Mouse (Mus musculus): ENCODE data around the gene Crtc1.

The Crtc1 gene

DNA sequence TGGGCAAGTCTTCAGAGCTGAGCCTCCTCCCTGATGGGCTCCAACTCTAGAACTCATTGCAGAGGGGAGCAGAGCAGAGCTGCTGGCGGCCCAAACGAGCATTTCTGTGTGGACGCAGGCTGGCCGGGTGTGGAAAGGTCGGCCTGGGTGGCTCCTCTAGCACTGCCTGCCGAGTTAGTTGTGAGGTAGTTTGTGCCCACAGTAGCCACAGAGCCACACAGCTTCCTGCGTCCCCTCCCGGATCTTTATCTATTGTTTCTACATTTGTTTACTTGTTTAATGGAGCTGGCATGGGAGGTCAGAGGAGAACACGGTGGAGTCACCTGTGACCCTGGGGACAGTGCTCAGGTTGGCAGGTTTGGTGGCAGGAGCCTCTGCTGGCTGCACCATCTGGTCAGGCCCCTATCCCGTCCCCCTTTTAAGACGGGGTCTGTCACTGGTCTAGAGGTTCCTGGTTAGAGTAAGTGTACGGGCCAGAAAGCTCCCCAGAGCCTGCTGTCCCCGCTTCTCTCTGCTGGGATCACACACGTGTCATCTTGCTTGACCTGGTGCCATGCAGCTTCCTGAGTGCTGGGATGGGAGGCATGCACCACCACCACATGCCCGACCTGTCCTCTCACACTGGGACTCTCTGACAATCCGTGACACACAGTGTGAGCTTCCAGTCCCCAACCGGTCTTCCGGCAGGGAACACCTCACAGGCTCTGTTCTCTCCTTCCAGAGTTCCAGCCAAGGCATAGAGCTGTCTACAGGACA lies 17.9 kb downstream of the Crtc1 start:
- no peak for DNase-seq (ENCODE audit: low read depth, low spot score)

DNA sequence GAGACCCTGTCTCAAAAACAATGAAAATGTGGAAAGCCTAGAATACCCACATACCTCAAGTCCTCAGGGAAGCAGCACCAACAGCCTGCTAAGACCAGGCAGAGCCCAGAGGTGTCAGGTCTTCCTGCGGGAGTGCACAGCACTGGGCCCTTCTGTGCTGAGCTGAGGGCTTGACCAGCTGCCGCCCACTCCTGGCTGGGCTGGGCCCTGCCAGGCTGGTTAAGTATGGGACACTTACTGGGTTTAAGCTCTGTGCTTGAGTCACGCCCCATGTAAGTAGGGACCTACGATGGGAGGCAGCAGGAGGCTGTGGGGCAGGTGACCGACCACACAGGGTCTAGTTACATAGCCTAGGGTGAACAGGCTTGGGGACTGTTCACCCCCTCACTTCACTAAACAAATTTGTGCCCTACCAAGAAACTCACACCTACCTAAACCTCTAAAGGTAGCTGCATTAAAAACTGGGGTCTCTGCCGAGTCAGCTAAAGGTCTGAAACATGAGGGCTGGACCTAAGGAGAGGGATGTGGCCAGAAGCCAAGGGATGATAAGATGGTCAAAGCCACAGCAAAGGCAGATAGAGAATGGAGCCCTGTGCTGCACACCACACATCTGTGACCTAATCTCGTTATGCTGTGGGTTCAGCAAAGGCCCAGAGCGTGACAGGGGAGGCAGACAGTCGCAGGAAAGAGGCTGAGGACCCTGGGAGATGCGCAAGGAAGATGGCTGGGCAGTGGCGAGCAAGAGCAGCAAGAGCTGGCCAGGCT lies 19.3 kb downstream of the Crtc1 start:
- no peak for DNase-seq (ENCODE audit: low read depth, low spot score)

DNA sequence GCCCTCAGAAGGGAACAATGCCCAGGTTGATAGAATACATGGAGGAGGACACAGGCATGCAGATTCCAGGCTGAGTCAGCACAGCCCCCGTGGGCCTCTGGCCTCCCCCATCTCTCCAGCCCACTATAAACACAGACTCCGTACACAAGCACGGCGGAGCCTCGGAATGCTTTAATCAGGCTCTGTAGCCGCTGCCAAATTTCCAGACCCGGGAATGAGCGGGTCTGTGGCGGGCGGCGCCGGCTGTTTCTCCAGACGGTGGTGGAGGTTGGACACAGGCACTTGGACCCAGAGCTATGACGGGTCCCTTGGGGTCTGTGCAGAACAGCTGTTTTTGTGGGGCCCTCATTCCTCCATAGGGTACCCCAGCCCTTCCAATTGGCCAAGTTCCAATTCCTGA lies 20.4 kb downstream of the Crtc1 start:
- DNase-seq (ENCODE audit: low read depth, low spot score), result no peak

DNA sequence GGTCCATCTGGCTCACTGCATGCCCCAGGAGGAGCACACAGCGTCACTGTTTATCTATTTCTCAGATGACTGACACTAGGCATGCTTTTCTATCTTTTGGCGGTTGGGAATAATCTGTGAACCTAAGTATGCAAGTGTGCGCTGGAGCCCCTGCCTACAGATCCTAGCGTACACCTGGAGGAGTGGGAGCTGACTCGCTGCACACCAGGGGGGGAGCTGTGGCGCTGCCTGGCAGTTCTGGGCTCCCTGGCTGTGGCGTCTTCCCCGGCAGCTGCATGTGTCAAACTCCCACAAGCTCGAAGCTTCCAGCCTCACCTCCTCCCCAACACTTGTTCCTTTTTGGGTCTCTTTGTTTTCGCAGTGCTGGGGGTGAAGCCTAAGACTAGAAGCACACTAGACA lies 21.5 kb downstream of the Crtc1 start:
- no peak for DNase-seq (ENCODE audit: low read depth, low spot score)

- no peak for DNase-seq (ENCODE audit: low read depth, low spot score)
Observed at GRCm38 (mm10) chr8:70416941-70417340, 22.4 kb downstream of the Crtc1 start.

DNA sequence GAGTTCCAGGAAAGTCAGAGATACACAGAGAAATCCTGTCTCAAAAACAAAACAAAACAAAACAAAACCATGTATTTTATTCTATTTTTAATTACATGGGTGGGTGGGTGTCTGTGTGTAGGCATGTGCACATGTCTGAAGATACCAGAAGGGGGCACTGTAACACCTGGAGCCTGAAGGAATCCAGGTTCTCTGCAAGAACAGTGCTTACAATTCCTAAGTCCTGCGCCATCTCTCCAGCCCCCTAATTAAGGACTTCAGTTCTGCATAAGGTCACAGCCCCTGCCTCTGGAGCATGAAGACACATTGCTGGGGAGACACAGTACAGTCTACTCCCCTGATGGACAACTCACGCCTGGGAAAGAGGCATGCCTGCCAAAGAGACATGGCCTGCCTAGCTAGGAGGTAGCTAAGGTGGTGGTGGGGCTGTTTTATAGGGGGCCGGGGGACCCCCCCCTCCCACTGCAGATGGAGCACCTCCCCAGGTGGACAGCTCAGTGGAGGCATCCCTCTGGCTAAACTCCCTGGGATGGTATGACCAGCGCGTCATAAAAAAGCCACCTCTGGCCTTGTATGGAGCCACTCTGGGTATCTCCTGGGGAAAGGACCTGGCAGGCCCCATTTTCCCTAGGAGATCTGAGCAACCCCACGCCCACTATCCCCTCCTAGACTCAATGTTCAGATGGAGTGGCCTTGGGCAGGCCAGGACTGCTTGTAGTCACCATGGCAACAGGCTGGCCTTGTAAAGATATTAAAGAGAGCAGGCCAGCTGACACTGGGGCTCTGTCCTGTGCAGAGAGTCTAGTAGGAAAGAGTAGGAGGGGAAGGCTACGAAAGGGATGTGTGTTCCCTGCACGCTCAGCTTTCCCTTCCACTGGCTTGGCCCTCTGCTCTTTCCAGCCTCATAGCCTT lies 23.6 kb downstream of the Crtc1 start:
- peak; percentile 56 for DNase-seq (ENCODE audit: low read depth, low spot score)

GRCm38 (mm10) chr8:70414310-70414946 lies 25.0 kb downstream of the Crtc1 start:
- no peak for DNase-seq (ENCODE audit: low read depth, low spot score)

DNA sequence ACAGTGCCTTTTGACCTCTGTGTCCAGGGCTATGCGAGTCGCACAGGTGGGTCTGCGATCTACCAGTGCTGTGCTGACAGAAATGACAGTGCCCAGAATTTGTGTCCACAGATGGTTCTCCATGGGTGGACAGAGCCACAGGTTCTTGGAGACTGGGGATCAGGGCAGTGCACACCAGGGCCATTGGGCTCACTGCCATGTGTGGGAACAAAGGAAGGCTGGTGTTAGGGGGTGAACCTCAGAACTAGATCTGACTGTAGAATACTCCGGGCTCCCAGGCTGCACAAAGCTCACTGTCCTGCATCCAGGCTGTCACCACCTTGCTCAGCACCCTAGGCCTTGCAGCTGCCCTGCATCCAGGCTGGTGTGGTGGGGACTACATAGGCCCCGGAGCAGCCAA lies 29.1 kb downstream of the Crtc1 start:
- DNase-seq (ENCODE audit: low read depth, low spot score), result no peak

- no peak for DNase-seq (ENCODE audit: low read depth, low spot score)
Observed at GRCm38 (mm10) chr8:70409455-70409871, 29.9 kb downstream of the Crtc1 start.

- no peak for DNase-seq (ENCODE audit: low read depth, low spot score)
Observed at GRCm38 (mm10) chr8:70409019-70409418, 30.4 kb downstream of the Crtc1 start.

- DNase-seq (ENCODE audit: low read depth, low spot score), result no peak
Observed at GRCm38 (mm10) chr8:70408301-70408700, 31.1 kb downstream of the Crtc1 start.

DNA sequence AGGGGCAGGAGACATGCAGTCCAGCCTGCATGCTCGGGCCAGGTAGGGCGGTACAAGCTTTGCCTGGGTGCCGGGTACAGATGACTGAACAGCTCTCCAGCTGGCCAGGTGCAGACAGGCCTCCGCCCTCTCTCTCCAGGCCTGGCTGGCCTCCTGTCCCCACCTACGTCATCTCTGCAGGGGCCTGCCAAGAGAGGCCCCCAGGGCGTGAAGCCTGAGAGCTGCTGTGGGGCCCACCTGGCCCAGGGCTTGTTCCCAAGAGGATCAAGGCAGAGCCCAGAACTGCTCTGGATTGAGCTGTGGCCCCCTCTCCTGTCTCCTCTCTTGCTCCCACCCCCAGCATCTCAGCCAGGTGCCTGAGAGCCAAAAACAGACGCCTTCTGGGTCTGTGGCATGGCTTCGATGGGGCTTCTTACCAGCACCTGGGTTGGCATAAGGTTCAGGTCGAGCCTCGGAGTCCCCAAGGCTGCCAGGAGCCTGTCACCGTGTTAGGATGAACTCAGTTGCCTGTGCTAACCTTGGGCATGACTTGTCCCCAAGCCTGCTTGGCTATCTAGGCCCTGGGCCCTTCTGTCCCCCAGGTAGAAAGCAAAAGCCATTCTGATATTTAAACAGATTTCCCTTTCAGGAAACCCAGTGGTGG lies 32.8 kb downstream of the Crtc1 start:
- DNase-seq (ENCODE audit: low read depth, low spot score), result no peak

GRCm38 (mm10) chr8:70405189-70405588 lies 34.2 kb downstream of the Crtc1 start:
- DNase-seq (ENCODE audit: low read depth, low spot score), result no peak

DNA sequence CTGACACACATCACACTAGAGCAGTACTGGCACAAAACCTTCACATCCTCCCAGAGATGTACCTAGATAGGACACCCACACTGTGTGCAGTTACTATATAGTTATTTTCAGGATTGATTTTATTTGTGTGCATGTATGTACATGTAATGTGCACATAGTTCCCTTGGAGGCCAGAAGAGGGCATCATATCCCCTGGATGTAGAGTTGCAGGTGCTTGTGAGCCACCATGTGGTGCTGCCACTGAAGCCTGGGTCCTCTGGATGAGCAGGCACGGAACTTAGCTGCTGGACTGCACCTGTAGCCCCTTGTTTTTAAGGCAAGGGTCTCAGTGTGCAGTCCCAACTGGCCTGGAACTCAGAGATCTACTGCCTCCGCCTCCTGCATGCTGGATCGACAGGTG lies 35.2 kb downstream of the Crtc1 start:
- no peak for DNase-seq (ENCODE audit: low read depth, low spot score)

GRCm38 (mm10) chr8:70397611-70398563 lies 41.5 kb downstream of the Crtc1 start:
- no peak for DNase-seq (ENCODE audit: low read depth, low spot score)

GRCm38 (mm10) chr8:70396184-70396583 lies 43.2 kb downstream of the Crtc1 start:
- no peak for DNase-seq (ENCODE audit: low read depth, low spot score)

DNA sequence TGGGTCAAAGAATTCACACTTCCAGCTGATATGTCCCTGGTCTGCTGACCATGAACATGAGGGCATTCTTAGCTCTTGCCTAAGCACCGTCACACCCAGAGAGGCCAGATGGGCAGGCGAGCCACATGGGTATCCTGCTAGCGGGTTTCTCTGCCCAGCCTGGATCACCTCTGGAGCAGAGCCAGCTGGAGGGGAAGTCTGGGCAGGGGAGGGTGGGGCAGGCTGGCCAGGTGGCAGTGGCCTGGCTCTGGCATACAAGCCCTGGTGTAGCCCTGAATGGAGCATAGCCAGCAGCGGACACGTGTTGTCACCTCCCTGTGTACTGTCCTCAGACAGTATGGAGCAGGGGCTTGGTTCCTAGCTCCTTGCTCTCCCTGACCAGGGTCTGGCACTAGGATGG lies 43.7 kb downstream of the Crtc1 start:
- no peak for DNase-seq (ENCODE audit: low read depth, low spot score)

GRCm38 (mm10) chr8:70394269-70394998 lies 44.9 kb downstream of the Crtc1 start:
- DNase-seq (ENCODE audit: low read depth, low spot score), result no peak

- DNase-seq (ENCODE audit: low read depth, low spot score), result no peak
Observed at GRCm38 (mm10) chr8:70393087-70393486, 46.3 kb downstream of the Crtc1 start.

All from 3T3-L1 (cell line).